Mouse (Mus musculus) urinary bladder, postnatal 4 days (tissue): ENCODE results near the gene Zfp941.
"Not testable (repeated sequence)": the region's sequence is repeated elsewhere in the genome, so short reads cannot be mapped to it uniquely, and the experiment has no call there.

Experiments
- DNase-seq, 2 experiments: peaks; one replicate each; pipeline ENCODE4 v3.0.0; 2021 to 2022; ENCODE audit warnings: low spot score in 2 of 2

Zfp941 gene

GRCm38 (mm10) chr7:140780548-140780947 lies 41.4 kb downstream of the Zfp941 start:
- DNase-seq, result no peak

- DNase-seq, result no peak
Observed at GRCm38 (mm10) chr7:140765888-140766739, 55.9 kb downstream of the Zfp941 start.

GRCm38 (mm10) chr7:140765391-140765790 lies 56.6 kb downstream of the Zfp941 start:
- DNase-seq, result not testable (repeated sequence)

- no peak for DNase-seq
Observed at GRCm38 (mm10) chr7:140763447-140764020, 58.4 kb downstream of the Zfp941 start, which contains the start of gene Cyp2e1. TSS of gene Cyp2e1 (plus strand) at chr7:140763739.

- no peak for DNase-seq
Observed at GRCm38 (mm10) chr7:140760647-140761046, 61.3 kb downstream of the Zfp941 start.
